Mouse (Mus musculus) hindbrain, postnatal 0 days (tissue): ENCODE data around the gene 1700020A23Rik. TPM values are rescaled to one million over a fixed set of nuclear protein-coding genes. Genes with fewer than 3 reads are reported as not detected.
A peak's percentile ranks its signal among the peaks of the same experiment; 100 is the strongest.

Experiments used
- ATAC-seq: fragments of 200-750 bp; cut with Nextera tagmentation; 2 replicates; pipeline ENCODE4 v1.8.0; 2017; ENCODE audit warnings: mild to moderate bottlenecking, moderate TSS enrichment, moderate library complexity
- DNase-seq: peaks from one replicate; pipeline ENCODE4 v3.0.0-alpha.2; 2015; ENCODE audit warnings: low spot score
- H3K27ac ChIP-seq: fragments of 300-500 bp; sonication (generic); 2 replicates; pipeline ENCODE4 v1.5.1; 2014; ENCODE audit warnings: mild to moderate bottlenecking
- H3K27me3 ChIP-seq: fragments of 300-500 bp; sonication (generic); 2 replicates; pipeline ENCODE4 v1.6.1; 2014; ENCODE audit warnings: low read length, mixed read lengths; ENCODE audit not compliant: insufficient read depth
- H3K36me3 ChIP-seq: fragments of 300-500 bp; sonication (generic); 2 replicates; pipeline ENCODE4 v1.6.1; 2014; ENCODE audit warnings: low read length, mixed read lengths; ENCODE audit not compliant: insufficient read depth
- H3K4me1 ChIP-seq: fragments of 300-500 bp; sonication (generic); 2 replicates; pipeline ENCODE4 v1.6.1; 2014; ENCODE audit warnings: antibody characterized with exemption, low read length, mixed read lengths; ENCODE audit not compliant: insufficient read depth
- H3K4me2 ChIP-seq: fragments of 300-500 bp; sonication (generic); 2 replicates; pipeline ENCODE4 v1.6.1; 2014; ENCODE audit warnings: low read depth, mild to moderate bottlenecking, low read length, moderate library complexity, mixed read lengths
- H3K4me3 ChIP-seq: fragments of 300-500 bp; sonication (generic); 2 replicates; pipeline ENCODE4 v1.5.1; 2014; ENCODE audit warnings: low read length
- H3K9ac ChIP-seq: fragments of 300-500 bp; sonication (generic); replicated peaks from 2 replicates; pipeline ENCODE4 v1.6.1; 2014; ENCODE audit warnings: mild to moderate bottlenecking, low read length, moderate library complexity, mixed read lengths
- H3K9me3 ChIP-seq: fragments of 300-500 bp; sonication (generic); 2 replicates; pipeline ENCODE4 v1.6.1; 2016; ENCODE audit warnings: low read length, mixed read lengths
- CTCF ChIP-seq: IDR thresholded peaks from 2 replicates; pipeline ENCODE4 v1.5.1; 2016; ENCODE audit warnings: antibody characterized with exemption, control low read depth, low read depth
- WGBS: fragments of 180-500 bp; shearing (Covaris S2); extraction: QIAGEN DNeasy Blood & Tissue Kit; methylation state at CpG from one replicate; pipeline ENCODE4 v1.1.7; 2014; 5-methylcytosine and 5-hydroxymethylcytosine counted together
- polyA plus RNA-seq: library from polyadenylated mRNA; unstranded; fragments of >200 nt; fragmentation: Nextera tagmentation; extraction: Ambion mirVana; gene quantifications from 2 replicates; pipeline ENCODE4 v1.2.1, GENCODE M21; 2015
- total RNA-seq: library from RNA; depleted of rRNA; stranded (reverse); fragments of >200 nt; gene quantifications from 2 replicates; pipeline ENCODE4 v1.2.3, GENCODE M21; 2014

Gene 1700020A23Rik
- total and polyA plus RNA-seq, 2 experiments from 2014 or later, result 0.49 TPM; not detected in 1

DNA sequence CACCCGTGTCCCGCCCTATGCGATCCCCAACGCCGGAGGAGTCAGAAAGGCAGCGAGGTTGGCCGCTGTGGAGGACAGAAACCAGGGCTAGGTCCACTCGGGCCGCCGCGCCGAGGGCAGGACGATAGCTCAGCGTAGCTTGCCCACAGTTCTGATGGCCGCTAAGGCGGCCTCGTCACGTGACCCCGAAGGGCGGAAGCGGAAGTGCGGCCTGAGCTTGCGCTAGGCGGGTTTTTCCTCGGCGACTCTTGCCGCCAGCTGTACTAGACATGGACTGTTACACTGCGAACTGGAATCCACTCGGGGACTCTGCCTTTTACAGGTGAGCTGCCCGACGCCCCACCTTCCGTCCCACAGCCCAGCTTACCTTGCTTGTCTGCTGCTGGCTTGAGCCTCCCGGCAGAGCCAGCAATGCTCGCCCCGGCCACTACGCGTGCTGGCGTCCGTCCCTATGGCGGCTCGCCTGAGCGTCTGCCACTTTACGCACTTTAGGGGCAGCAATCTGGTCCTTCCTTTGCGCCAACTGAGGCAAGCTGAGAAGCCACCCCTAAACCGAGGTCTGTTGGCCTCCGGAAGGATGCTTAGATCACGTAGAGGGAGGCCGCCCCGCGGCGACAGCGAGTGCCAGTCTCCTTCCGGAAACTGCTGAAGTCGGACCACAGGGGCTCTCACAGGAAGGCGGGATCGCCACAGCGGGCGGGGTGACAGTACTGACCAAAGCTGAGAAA, 19.2 kb downstream of the 1700020A23Rik start, which contains the start of the genes Vps16 and Pced1a:
Gene Vps16 (plus strand): TSS at position 214 of the 728 bp plus-strand sequence.
Gene Pced1a (minus strand): TSS at position 576 of the 728 bp plus-strand sequence.
- DNase-seq, result peak; percentile 96
- no peaks in the 10 kb centered on the region for H3K27me3 ChIP-seq
- TF ChIP-seq CTCF, result peak; percentile 80
- ATAC-seq, result peak; percentile 95
- H3K4me3 ChIP-seq, result peak within 1 kb of the TSS; percentile 48
- peak within 1 kb of the TSS; percentile 84 for H3K9ac ChIP-seq
- H3K27ac ChIP-seq, result peak within 1 kb of the TSS; percentile 97
- no peaks in the 10 kb centered on the region for H3K9me3 ChIP-seq
- 0 out of 2 replicates have a peak, but pooled peaks cover 3% of the 10 kb centered on the region for H3K36me3 ChIP-seq
- peak within 1 kb of the TSS; percentile 92 for H3K4me2 ChIP-seq
- 0 out of 2 replicates have a peak, but pooled peaks cover 10% of the 10 kb centered on the region for H3K4me1 ChIP-seq
- under 1% methylated on average over 58 of the region's 58 CpGs for WGBS

DNA sequence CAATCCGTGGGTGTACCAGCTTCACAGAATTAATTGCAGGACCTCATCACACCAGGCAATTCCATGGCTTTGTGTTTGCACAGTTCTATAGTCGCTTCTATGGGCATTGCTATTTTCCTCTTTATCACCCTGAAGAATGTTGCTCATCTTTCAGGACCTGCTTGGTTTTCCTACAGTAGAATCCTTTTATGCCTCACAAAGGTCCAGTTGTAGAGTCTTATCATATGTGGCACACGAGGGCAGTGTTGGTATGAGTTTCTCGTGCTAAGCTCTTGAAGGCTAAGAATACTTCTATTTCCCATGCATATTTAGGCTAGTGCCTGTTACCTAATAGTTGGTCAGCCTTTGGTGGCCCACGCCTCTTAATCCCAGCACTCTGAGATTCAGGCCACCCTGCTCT, 20.1 kb downstream of the 1700020A23Rik start:
- 31% methylated on average over 5 of the region's 5 CpGs for WGBS
- Histone ChIP-seq H3K4me3 (peak overlapping the region; percentile 48), H3K9ac (peak overlapping the region; percentile 84), H3K4me1 (0 out of 2 replicates have a peak, but pooled peaks cover 10% of the 10 kb centered on the region), H3K9me3 (no peaks in the 10 kb centered on the region), H3K27me3 (no peaks in the 10 kb centered on the region), H3K4me2 (peak overlapping the region; percentile 92), H3K27ac (peak overlapping the region; percentile 97; the same call in 1 of the 2 replicates), H3K36me3 (no peaks in the 10 kb centered on the region)
- peak; percentile 46; the same call in 1 of the 2 replicates for TF ChIP-seq CTCF
- peak; percentile 62 for DNase-seq
- no peak for ATAC-seq

DNA sequence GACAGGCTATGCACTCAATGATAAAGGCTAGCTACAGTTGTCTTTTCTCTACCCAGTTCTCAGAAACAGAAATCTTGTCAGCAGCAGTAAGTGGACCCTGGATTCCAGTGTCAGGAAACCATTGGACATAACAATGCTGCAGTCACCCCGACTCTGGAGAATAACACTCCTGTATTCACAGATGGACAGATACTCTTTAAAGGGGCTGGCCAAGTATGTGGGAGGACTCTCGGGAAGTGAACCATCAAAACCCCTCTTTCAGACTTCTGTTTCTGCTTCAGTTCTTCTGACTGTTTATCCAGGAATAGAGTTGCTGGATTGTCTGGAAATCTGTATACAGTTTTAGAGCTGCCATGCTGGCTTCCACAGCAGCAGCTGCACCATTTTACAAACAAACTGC, 24.8 kb downstream of the 1700020A23Rik start:
- WGBS, result 64% methylated on average over 2 of the region's 2 CpGs
- ATAC-seq, result no peak
- no peak overlapping the region for H3K4me2 ChIP-seq
- H3K9me3 ChIP-seq, result no peaks in the 10 kb centered on the region
- H3K27ac ChIP-seq, result no peak overlapping the region
- H3K4me1 ChIP-seq, result 0 out of 2 replicates have a peak, but pooled peaks cover 5% of the 10 kb centered on the region
- peaks cover 5% of the 10 kb centered on the region; the same call in 1 of the 2 replicates for H3K36me3 ChIP-seq
- no peak overlapping the region for H3K9ac ChIP-seq
- no peaks in the 10 kb centered on the region for H3K27me3 ChIP-seq
- H3K4me3 ChIP-seq, result no peak overlapping the region
- TF ChIP-seq CTCF, result no peak
- no peak for DNase-seq

GRCm38 (mm10) chr2:130430484-130430883, 25.4 kb downstream of the 1700020A23Rik start:
- 85% methylated on average over 3 of the region's 3 CpGs for WGBS
- H3K27me3 ChIP-seq, result no peaks in the 10 kb centered on the region
- no peaks in the 10 kb centered on the region for H3K4me1 ChIP-seq
- H3K9me3 ChIP-seq, result no peaks in the 10 kb centered on the region
- no peak for DNase-seq
- H3K4me3 ChIP-seq, result no peak overlapping the region
- TF ChIP-seq CTCF, result no peak
- no peak overlapping the region for H3K4me2 ChIP-seq
- no peak overlapping the region for H3K9ac ChIP-seq
- peaks cover 5% of the 10 kb centered on the region; the same call in 1 of the 2 replicates for H3K36me3 ChIP-seq
- H3K27ac ChIP-seq, result no peak overlapping the region
- no peak for ATAC-seq

DNA sequence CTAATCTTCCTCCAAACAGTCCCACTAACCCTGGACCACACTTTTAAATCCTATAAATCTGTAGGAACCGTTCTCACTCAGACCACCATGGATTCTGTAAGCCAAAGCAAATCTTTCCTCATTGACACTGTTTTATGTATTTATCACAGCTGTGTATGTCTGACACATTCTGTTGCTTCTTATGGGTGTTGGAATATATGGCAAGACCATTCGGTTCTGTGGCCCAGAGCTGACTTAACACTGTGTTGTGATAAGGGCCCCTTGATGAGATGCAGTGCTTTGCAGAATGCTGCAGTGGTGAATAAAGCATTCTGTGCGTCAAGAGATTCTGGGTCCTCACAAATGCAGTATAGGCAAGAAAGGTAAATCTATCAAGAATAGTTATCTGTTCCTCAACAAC, 27.1 kb downstream of the 1700020A23Rik start:
- Histone ChIP-seq H3K4me2 (no peak overlapping the region), H3K27me3 (no peaks in the 10 kb centered on the region), H3K9ac (no peak overlapping the region), H3K36me3 (peaks cover 5% of the 10 kb centered on the region; the same call in 1 of the 2 replicates), H3K4me3 (no peak overlapping the region), H3K4me1 (no peaks in the 10 kb centered on the region), H3K27ac (no peak overlapping the region), H3K9me3 (no peaks in the 10 kb centered on the region)
- ATAC-seq (no peak), DNase-seq (no peak)
- no peak for TF ChIP-seq CTCF
- 88% methylated on average over 3 of the region's 3 CpGs for WGBS

DNA sequence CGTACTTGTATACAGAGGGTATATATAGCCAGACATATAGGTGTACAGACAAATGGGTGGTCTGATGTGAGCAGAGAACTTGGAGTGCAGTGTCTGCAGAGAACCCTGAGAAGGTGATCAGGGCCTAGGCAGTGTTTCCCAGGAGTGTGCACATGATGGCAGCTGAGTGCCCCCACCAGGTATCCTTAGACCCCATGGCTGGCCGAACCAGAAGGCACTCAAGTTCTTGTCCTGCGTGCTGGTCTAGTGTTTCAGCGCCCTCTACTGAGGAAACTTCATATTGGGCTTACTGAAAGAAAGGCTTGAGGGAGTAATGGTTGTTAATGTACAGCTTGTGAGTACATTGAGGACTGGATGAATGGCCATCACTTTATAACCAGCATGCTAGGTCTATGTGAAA, 28.1 kb downstream of the 1700020A23Rik start:
- peak; percentile 64; the same call in 1 of the 2 replicates for ATAC-seq
- Histone ChIP-seq H3K27ac (no peak overlapping the region), H3K9me3 (no peaks in the 10 kb centered on the region), H3K36me3 (peaks cover 9% of the 10 kb centered on the region), H3K4me1 (no peaks in the 10 kb centered on the region), H3K4me2 (no peak overlapping the region), H3K4me3 (no peak overlapping the region), H3K27me3 (no peaks in the 10 kb centered on the region), H3K9ac (no peak overlapping the region)
- peak; percentile 80 for DNase-seq
- 20% methylated on average over 4 of the region's 4 CpGs for whole genome bisulfite sequencing
- peak; percentile 77 for TF ChIP-seq CTCF

GRCm38 (mm10) chr2:130436769-130437168, 31.7 kb downstream of the 1700020A23Rik start:
- H3K4me3 ChIP-seq, result no peak overlapping the region
- DNase-seq (no peak), ATAC-seq (no peak)
- 98% methylated on average over 1 of the region's 1 CpGs for WGBS
- no peak for TF ChIP-seq CTCF
- no peaks in the 10 kb centered on the region for H3K9me3 ChIP-seq
- H3K27me3 ChIP-seq, result no peaks in the 10 kb centered on the region
- H3K4me1 ChIP-seq, result no peaks in the 10 kb centered on the region
- no peak overlapping the region for H3K4me2 ChIP-seq
- H3K9ac ChIP-seq, result no peak overlapping the region
- no peak overlapping the region for H3K27ac ChIP-seq
- H3K36me3 ChIP-seq, result peaks cover 45% of the 10 kb centered on the region
